Mouse (Mus musculus): ENCODE data around the gene Tmem251. TPM values are rescaled to one million over a fixed set of nuclear protein-coding genes. Genes with fewer than 3 reads are reported as not detected.

The Tmem251 gene
- polyA plus RNA-seq, 1 experiment: 4.5 TPM

DNA sequence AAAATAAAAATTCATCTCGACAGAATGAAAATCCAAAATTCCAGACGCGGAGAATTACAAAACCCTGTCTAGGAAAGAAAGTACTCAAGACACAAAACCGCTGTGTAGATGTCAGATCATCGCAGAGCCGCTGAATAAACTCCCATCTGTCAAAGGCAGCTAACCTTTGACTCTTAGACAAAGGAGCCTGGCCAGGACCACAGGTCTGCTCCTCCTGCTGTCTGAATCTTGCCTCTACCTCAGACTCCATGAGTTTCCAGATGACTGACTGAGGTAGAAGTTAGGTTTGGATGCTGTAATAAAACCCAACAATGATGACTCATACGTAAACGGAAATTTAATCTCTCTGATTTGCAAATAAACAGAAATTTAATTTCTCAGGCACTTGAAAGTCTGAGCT is 20.6 kb upstream of the Tmem251 start:
- TF ChIP-seq USF1 (IDR thresholded peaks at IDR 0.05; ENCODE audit: low read depth) (no peak), MYOG (IDR thresholded peaks at IDR 0.05; ENCODE audit: control insufficient read depth, extremely low read depth, insufficient read length) (no peak), FOSL1 (IDR thresholded peaks at IDR 0.05; ENCODE audit: insufficient read depth, low read length, poor library complexity, severe bottlenecking) (no peak)
- Histone ChIP-seq H3K79me3 (ENCODE audit: low read depth) (no peaks in the 10 kb centered on the region), H3K36me3 (ENCODE audit: control insufficient read depth, insufficient read depth) (no peaks in the 10 kb centered on the region), H3K79me2 (ENCODE audit: control insufficient read depth, insufficient read depth) (no peaks in the 10 kb centered on the region), H3K4me3 (ENCODE audit: insufficient read depth, poor library complexity, severe bottlenecking) (no peak overlapping the region), H3K27me3 (ENCODE audit: control insufficient read depth, insufficient read depth, insufficient read length) (no peaks in the 10 kb centered on the region), H3ac (ENCODE audit: control insufficient read depth, insufficient read length, low read depth) (no peak overlapping the region)

DNA sequence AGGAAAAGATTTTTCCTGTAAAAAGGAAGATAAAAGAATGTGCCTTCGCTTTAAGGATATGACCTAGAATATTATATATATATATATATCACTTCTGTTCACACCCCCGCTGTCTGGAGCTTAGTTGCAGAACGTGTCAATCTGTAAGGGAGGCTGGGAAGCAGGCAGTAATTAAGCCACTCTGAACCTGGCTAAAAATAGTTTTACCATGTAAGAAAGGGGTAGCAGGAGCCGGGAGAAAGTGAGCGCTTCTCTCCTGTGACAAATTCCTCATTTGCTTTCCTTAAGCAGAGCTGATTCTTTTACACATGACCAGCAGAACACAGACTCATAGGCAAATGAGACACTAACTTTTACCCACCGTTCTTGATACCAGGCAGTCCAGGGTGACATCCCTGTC is 19.7 kb upstream of the Tmem251 start:
- Histone ChIP-seq H3ac (ENCODE audit: control insufficient read depth, insufficient read length, low read depth) (no peak overlapping the region), H3K36me3 (ENCODE audit: control insufficient read depth, insufficient read depth) (no peaks in the 10 kb centered on the region), H3K79me3 (ENCODE audit: low read depth) (no peaks in the 10 kb centered on the region), H3K27me3 (ENCODE audit: control insufficient read depth, insufficient read depth, insufficient read length) (no peaks in the 10 kb centered on the region), H3K4me3 (ENCODE audit: insufficient read depth, poor library complexity, severe bottlenecking) (no peak overlapping the region), H3K79me2 (ENCODE audit: control insufficient read depth, insufficient read depth) (no peaks in the 10 kb centered on the region)
- no peak for TF ChIP-seq MYOG (IDR thresholded peaks at IDR 0.05; ENCODE audit: control insufficient read depth, extremely low read depth, insufficient read length)
- TF ChIP-seq CEBPB (IDR thresholded peaks at IDR 0.05; ENCODE audit: low read depth): no peak
- TF ChIP-seq MAX (IDR thresholded peaks at IDR 0.05): no peak
- no peak for TF ChIP-seq USF1 (IDR thresholded peaks at IDR 0.05; ENCODE audit: low read depth)
- no peak for TF ChIP-seq FOSL1 (IDR thresholded peaks at IDR 0.05; ENCODE audit: insufficient read depth, low read length, poor library complexity, severe bottlenecking)
- no peak for TF ChIP-seq MYOD1 (IDR thresholded peaks at IDR 0.05; ENCODE audit: control insufficient read depth, insufficient read length, low read depth)
- TF ChIP-seq CTCF (IDR thresholded peaks at IDR 0.05; ENCODE audit: control insufficient read depth, insufficient read depth, insufficient read length): no peak

DNA sequence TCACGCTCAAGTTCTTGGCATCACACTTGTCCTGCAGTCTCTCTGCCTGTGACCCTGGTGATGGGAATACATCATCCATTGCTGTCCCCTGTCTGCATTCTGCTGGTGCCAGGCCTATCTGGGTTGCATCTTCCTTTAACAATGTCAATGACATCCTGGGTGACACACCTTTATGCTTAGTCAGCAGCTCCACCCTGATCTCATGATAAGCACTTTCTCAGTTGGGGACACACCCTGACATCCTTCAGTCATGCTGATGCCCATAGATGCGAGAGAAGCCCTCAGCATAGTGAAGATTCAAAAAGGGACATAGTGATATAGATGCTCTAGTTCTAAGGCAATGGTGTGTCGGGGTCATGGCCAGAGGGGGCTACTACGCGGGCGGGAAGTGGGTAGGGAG is 18.4 kb upstream of the Tmem251 start:
- Histone ChIP-seq H3K4me3 (ENCODE audit: insufficient read depth, poor library complexity, severe bottlenecking) (no peak overlapping the region), H3K79me2 (ENCODE audit: control insufficient read depth, insufficient read depth) (no peaks in the 10 kb centered on the region), H3ac (ENCODE audit: control insufficient read depth, insufficient read length, low read depth) (no peak overlapping the region), H3K27me3 (ENCODE audit: control insufficient read depth, insufficient read depth, insufficient read length) (no peaks in the 10 kb centered on the region), H3K79me3 (ENCODE audit: low read depth) (no peaks in the 10 kb centered on the region), H3K36me3 (ENCODE audit: control insufficient read depth, insufficient read depth) (no peaks in the 10 kb centered on the region)
- TF ChIP-seq CEBPB (IDR thresholded peaks at IDR 0.05; ENCODE audit: low read depth): no peak
- TF ChIP-seq MYOG (IDR thresholded peaks at IDR 0.05; ENCODE audit: control insufficient read depth, extremely low read depth, insufficient read length): no peak
- no peak for TF ChIP-seq MAX (IDR thresholded peaks at IDR 0.05)
- no peak for TF ChIP-seq USF1 (IDR thresholded peaks at IDR 0.05; ENCODE audit: low read depth)
- no peak for TF ChIP-seq CTCF (IDR thresholded peaks at IDR 0.05; ENCODE audit: control insufficient read depth, insufficient read depth, insufficient read length)
- TF ChIP-seq FOSL1 (IDR thresholded peaks at IDR 0.05; ENCODE audit: insufficient read depth, low read length, poor library complexity, severe bottlenecking): no peak
- no peak for TF ChIP-seq MYOD1 (IDR thresholded peaks at IDR 0.05; ENCODE audit: control insufficient read depth, insufficient read length, low read depth)

DNA sequence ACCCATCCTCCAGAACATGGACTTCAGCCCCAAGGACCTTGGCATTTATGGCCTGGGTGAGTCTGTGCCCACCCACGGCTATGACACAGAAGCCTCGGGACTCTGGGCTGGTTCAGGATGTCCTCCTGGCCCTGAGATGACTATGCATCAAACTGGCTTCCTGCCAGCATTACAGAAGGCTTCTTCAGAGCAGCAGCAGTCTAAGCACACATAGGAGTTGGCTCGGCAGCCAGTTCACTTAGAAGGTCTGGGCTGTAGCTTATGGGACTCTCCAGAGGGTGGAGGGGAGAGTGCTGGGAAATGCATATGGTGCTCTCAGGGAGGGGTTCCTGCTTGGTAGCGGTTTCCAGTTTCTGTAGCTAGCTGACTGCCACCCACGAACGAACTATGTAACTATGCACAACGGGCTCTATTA is 17.8 kb upstream of the Tmem251 start:
- Histone ChIP-seq H3K79me2 (ENCODE audit: control insufficient read depth, insufficient read depth) (no peaks in the 10 kb centered on the region), H3K36me3 (ENCODE audit: control insufficient read depth, insufficient read depth) (no peaks in the 10 kb centered on the region), H3K27me3 (ENCODE audit: control insufficient read depth, insufficient read depth, insufficient read length) (no peaks in the 10 kb centered on the region), H3K79me3 (ENCODE audit: low read depth) (no peaks in the 10 kb centered on the region), H3ac (ENCODE audit: control insufficient read depth, insufficient read length, low read depth) (no peak overlapping the region), H3K4me3 (ENCODE audit: insufficient read depth, poor library complexity, severe bottlenecking) (no peak overlapping the region)
- no peak for TF ChIP-seq CEBPB (IDR thresholded peaks at IDR 0.05; ENCODE audit: low read depth)

DNA sequence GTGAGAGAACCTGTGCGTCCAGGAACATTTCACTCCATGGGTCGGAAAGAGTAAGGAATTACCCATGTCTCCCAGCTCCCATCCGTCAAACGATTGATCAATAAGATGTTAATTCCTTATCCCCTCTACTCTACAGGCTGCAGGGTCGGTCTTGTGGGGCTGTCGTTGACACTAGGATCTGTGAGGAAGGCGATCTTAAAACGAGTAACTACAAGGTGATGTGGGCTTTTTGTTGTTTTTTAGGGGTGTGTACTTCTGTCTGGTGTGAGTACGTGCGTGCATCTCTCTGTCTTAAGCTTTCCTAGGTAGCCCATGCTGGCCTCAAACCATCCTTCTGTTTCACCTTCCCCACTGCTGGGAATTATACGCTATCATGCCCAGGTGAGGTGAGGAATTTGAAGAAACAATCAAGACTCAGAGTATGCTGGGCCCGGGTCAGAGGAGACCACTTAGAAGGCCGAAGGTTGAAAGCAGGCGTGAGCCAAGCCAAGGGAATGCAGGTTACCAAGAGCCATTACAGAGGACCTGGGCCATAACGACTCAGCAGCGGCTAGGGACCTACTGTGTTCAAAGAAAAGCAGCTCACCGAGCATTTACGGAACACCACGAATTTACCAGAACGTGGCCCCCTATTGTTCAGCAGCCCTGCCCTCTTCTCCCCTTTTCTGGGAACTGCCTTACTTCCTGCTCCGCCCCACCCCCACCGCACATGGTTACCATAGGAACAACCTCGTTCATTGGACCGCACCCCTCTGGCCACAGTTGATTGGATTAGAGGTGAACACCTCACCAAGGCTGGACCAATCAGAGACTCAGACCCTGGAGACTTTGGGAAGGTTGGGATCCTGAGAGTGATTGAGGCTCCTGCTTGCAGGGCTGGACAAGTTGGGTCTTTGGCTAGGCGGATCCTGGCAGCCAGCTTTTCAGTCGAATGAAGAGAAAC is 13.4 kb upstream of the Tmem251 start:
- Histone ChIP-seq H3K27me3 (ENCODE audit: control insufficient read depth, insufficient read depth, insufficient read length) (no peaks in the 10 kb centered on the region), H3K79me3 (ENCODE audit: low read depth) (no peaks in the 10 kb centered on the region), H3K4me3 (ENCODE audit: insufficient read depth, poor library complexity, severe bottlenecking) (no peak overlapping the region), H3K79me2 (ENCODE audit: control insufficient read depth, insufficient read depth) (no peaks in the 10 kb centered on the region), H3ac (ENCODE audit: control insufficient read depth, insufficient read length, low read depth) (no peak overlapping the region), H3K36me3 (ENCODE audit: control insufficient read depth, insufficient read depth) (no peaks in the 10 kb centered on the region)
- no peak for TF ChIP-seq CEBPB (IDR thresholded peaks at IDR 0.05; ENCODE audit: low read depth)
- TF ChIP-seq USF1 (IDR thresholded peaks at IDR 0.05; ENCODE audit: low read depth): no peak
- TF ChIP-seq CTCF (IDR thresholded peaks at IDR 0.05; ENCODE audit: control insufficient read depth, insufficient read depth, insufficient read length): no peak
- TF ChIP-seq MYOG (IDR thresholded peaks at IDR 0.05; ENCODE audit: control insufficient read depth, extremely low read depth, insufficient read length): no peak
- no peak for TF ChIP-seq MAX (IDR thresholded peaks at IDR 0.05)
